Mouse (Mus musculus): ENCODE results near the gene Slc39a10. TPM values are rescaled to one million over a fixed set of nuclear protein-coding genes. Genes with fewer than 3 reads are reported as not detected.
"Not testable (repeated sequence)": the region's sequence is repeated elsewhere in the genome, so short reads cannot be mapped to it uniquely, and the experiment has no call there.

Slc39a10 gene
- polyA plus RNA-seq, 1 experiment: 94.2 TPM

GRCm38 (mm10) chr1:46830066-46830843 is 62.4 kb downstream of the Slc39a10 start:
- no peak overlapping the region for H3K27ac ChIP-seq (ENCODE audit: insufficient read depth, low read length)
- TF ChIP-seq POLR2A (IDR thresholded peaks at IDR 0.05; ENCODE audit: extremely low read depth, insufficient read depth, low read length) (no peak), CTCF (IDR thresholded peaks at IDR 0.05; ENCODE audit: extremely low read depth, insufficient read depth, low read length) (no peak)

GRCm38 (mm10) chr1:46822256-46822972 is 70.2 kb downstream of the Slc39a10 start:
- Histone ChIP-seq H3K4me1 (ENCODE audit: control insufficient read depth, insufficient read depth, low read length) (no peaks in the 10 kb centered on the region; the same call in 1 of the 2 replicates), H3K4me3 (ENCODE audit: insufficient read depth, low read length) (no peak overlapping the region), H3K27ac (ENCODE audit: insufficient read depth, low read length) (no peak overlapping the region)
- TF ChIP-seq CTCF (IDR thresholded peaks at IDR 0.05; ENCODE audit: extremely low read depth, insufficient read depth, low read length): no peak
- no peak for TF ChIP-seq POLR2A (IDR thresholded peaks at IDR 0.05; ENCODE audit: extremely low read depth, insufficient read depth, low read length)

More at GRCm38 (mm10) chr1:46830066-46830843, 62.4 kb downstream of the Slc39a10 start:
- H3K4me3 ChIP-seq (ENCODE audit: insufficient read depth, low read length): no peak overlapping the region
- no peaks in the 10 kb centered on the region; the same call in 1 of the 2 replicates for H3K4me1 ChIP-seq (ENCODE audit: control insufficient read depth, insufficient read depth, low read length)

- H3K27ac ChIP-seq (ENCODE audit: insufficient read depth, low read length): no peak overlapping the region
- H3K4me3 ChIP-seq (ENCODE audit: insufficient read depth, low read length): no peak overlapping the region
- TF ChIP-seq CTCF (IDR thresholded peaks at IDR 0.05; ENCODE audit: extremely low read depth, insufficient read depth, low read length) (no peak), POLR2A (IDR thresholded peaks at IDR 0.05; ENCODE audit: extremely low read depth, insufficient read depth, low read length) (no peak)
- H3K4me1 ChIP-seq (ENCODE audit: control insufficient read depth, insufficient read depth, low read length): no peaks in the 10 kb centered on the region
Measured at GRCm38 (mm10) chr1:46817934-46818333, 74.7 kb downstream of the Slc39a10 start.

GRCm38 (mm10) chr1:46808630-46809029 is 84.0 kb downstream of the Slc39a10 start:
- not testable (repeated sequence) for H3K4me3 ChIP-seq (ENCODE audit: insufficient read depth, low read length); H3K27ac ChIP-seq (ENCODE audit: insufficient read depth, low read length); H3K4me1 ChIP-seq (ENCODE audit: control insufficient read depth, insufficient read depth, low read length)

- Histone ChIP-seq H3K4me3 (ENCODE audit: insufficient read depth, low read length) (no peak overlapping the region), H3K4me1 (ENCODE audit: control insufficient read depth, insufficient read depth, low read length) (no peaks in the 10 kb centered on the region), H3K27ac (ENCODE audit: insufficient read depth, low read length) (no peak overlapping the region)
- TF ChIP-seq CTCF (IDR thresholded peaks at IDR 0.05; ENCODE audit: extremely low read depth, insufficient read depth, low read length) (no peak), POLR2A (IDR thresholded peaks at IDR 0.05; ENCODE audit: extremely low read depth, insufficient read depth, low read length) (no peak)
Measured at GRCm38 (mm10) chr1:46805074-46805473, 87.6 kb downstream of the Slc39a10 start.

GRCm38 (mm10) chr1:46782227-46782626 is 110.4 kb downstream of the Slc39a10 start:
- not testable (repeated sequence) for H3K4me3 ChIP-seq (ENCODE audit: insufficient read depth, low read length); H3K4me1 ChIP-seq (ENCODE audit: control insufficient read depth, insufficient read depth, low read length); H3K27ac ChIP-seq (ENCODE audit: insufficient read depth, low read length)

- H3K27ac ChIP-seq (ENCODE audit: insufficient read depth, low read length); H3K4me1 ChIP-seq (ENCODE audit: control insufficient read depth, insufficient read depth, low read length); H3K4me3 ChIP-seq (ENCODE audit: insufficient read depth, low read length): not testable (repeated sequence)
Measured at GRCm38 (mm10) chr1:46770077-46770695, 122.5 kb downstream of the Slc39a10 start.

GRCm38 (mm10) chr1:46769318-46769717 is 123.3 kb downstream of the Slc39a10 start:
- not testable (repeated sequence) for H3K4me3 ChIP-seq (ENCODE audit: insufficient read depth, low read length); H3K4me1 ChIP-seq (ENCODE audit: control insufficient read depth, insufficient read depth, low read length); H3K27ac ChIP-seq (ENCODE audit: insufficient read depth, low read length)

GRCm38 (mm10) chr1:46764600-46764999 is 128.1 kb downstream of the Slc39a10 start:
- not testable (repeated sequence) for H3K4me3 ChIP-seq (ENCODE audit: insufficient read depth, low read length); H3K27ac ChIP-seq (ENCODE audit: insufficient read depth, low read length); H3K4me1 ChIP-seq (ENCODE audit: control insufficient read depth, insufficient read depth, low read length)
